Mouse (Mus musculus): Measurements from ENCODE around the gene Chn1.

The Chn1 gene

DNA sequence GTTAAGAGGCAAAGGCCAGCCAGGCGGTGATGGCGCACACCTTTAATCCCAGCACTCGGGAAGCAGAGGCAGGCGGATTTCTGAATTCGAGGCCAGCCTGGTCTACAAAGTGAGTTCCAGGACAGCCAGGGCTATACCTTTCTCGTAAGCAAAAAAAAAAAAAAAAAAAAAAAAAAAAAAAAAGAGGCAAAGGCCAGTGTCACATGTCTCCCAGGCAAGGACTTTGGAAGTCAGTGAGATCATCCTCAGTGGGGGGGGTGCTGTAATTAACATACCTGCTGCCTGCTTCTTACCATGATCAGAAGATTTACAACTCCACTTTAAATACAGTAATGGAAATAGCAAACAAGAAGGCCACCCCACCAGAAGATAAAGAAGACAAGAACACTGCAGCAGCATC is 137.5 kb downstream of the Chn1 start:
- DNase-seq (ENCODE audit: low spot score in 2 of 2), result no peak

DNA sequence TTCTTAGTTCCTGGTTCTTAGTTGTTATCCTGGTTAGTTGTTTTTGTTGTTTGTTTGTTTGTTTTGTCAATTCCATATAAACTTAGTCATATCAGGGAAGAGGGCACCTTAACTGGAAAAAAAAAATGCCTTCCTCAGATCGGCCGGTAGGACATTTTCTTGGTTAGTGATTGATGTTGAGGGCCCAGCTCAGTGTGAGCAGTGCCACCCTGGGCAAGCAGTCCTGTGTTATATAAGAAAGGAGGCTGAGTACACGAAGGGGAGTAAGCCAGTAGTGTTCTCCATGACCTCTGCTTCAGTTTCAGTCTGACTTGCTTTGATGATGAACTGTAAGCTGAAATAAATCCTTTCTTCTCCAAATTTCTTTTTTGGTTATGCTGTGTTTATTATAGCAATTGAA is 138.8 kb downstream of the Chn1 start:
- DNase-seq (ENCODE audit: low spot score in 2 of 2), result no peak

DNA sequence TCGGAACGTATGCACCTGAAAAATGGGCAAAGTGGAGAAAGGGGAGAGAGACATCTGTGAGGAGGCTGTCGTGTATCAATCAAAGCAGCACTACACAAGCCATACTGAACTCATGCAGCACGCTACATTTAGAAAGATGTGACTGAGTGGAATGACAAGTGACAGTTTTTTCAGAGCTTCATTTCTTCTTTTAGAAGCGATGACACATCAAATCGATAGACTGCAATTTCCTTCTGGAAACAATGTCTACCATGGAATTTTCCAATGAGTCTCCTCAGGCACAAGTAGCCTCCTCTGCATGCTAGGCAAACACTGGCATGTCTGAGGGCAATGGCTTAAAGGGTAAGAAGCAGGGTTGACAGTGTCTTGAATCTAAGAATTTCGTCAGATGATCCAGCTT is 143.3 kb downstream of the Chn1 start:
- DNase-seq (ENCODE audit: low spot score in 2 of 2), result no peak

DNA sequence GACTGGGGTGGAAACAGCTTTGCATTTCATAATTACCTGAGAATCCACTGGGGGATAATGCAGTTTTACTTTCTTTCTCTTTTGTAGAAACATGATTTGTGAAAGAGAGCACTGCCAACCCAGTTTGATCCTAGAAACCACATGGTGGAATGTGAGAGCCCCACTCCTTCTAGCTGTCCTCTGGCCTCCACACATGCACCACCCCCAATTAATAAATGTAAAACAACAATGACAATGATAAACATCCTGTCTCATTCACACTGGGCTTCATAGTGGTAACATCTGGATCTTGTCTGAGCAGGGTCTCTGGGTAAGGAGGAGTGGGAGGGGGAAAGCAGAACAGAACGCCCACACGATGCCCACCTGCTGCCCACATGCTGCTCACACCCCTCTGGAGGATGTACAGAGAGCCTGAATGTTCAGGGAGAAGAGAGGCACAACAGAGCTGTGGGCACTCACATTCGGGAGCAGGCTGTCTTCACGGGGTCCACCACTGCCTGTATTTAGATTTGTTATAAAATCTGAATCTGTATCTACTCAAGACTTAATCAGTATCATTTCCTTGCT is 156.6 kb downstream of the Chn1 start:
- no peak for DNase-seq (ENCODE audit: low spot score in 2 of 2)

DNA sequence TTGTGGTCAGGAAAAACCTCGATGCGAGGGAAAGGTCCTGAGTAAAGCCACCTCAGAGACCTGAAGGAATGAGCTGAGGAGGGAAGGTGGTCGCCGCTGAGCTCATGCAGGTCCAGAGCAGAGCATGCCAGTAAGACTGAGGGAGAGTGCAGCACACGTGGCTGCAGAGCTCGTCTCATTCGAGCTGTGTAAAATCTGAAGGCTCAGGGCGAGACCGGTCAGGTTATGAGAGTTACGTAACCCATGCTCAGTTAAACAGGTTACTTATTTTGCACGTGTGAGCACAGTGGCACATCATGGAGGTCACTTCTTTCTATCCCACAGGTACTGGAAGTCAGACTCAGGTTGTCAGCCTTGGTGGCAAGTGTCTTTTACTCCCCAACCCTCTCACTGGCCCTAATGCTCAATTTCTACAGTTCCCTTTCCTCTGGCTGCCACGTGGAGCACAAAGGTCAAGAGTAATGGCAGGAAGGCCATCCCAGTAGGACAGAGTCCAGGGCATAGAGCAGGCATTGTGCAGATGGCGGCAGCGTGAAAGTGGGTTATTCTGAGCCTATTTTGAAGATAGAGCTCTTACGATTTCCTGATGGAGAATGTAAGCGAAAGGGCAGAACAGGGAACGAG is 158.6 kb downstream of the Chn1 start:
- DNase-seq (ENCODE audit: low spot score in 2 of 2), result no peak

DNA sequence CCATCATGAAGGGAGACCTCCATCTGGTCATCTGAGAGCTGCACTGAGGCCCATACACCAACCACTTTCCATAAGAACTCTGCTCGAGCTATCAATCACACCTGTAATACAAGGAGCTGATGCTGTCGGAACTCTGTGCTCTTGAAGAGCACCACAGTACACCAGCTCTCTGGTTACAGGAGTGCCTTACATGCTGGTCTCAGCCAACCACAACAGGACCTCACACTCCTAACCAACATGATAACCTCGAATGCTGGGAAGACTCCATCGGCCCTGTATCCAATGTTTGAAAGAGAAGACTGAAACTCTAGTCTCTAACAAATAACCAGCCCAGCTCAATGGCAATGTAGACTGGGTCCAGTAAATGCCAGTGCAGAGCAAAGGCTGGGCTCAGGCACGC is 159.7 kb downstream of the Chn1 start:
- no peak for DNase-seq (ENCODE audit: low spot score in 2 of 2)

DNA sequence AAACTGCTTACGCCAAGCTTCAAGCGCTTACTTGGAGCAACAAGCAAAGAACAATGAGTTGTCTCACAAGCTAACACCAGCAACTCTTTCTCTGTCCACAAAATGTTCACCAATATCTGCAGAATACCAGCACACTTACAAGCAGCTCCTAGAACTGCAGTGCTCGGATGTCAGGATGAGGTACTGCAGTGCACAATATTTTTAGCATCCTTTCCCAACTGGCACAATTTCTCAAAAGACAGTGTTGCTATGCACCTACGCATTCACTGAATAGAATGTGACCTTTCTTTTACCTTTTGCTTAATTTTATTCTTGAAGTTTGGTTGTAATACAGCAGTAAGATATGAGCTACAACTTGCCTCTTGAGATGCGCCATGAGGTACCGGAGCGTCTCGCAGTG is 160.8 kb downstream of the Chn1 start:
- DNase-seq (ENCODE audit: low spot score in 2 of 2), result no peak

DNA sequence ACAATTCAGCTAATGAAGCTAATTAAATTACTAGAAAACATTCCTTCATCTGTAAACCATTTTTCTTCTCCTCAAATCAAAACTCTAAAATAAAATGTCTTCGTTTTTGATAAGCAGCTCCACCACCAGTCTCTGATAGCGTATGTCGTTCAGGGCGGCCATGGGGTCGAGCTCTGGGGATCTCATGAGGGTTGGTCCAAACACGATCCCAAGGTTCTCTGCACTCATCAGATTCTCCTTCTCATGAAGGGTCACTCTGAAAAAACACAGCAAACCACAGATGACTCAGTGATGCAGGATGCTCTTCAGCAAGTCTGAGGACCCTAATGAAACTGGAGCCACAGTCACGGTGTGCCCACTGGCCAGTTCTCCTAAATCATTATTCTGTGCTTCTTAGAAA is 162.2 kb downstream of the Chn1 start:
- peak in 1 of 2 experiments; percentile 20 for DNase-seq (ENCODE audit: low spot score in 2 of 2)

DNA sequence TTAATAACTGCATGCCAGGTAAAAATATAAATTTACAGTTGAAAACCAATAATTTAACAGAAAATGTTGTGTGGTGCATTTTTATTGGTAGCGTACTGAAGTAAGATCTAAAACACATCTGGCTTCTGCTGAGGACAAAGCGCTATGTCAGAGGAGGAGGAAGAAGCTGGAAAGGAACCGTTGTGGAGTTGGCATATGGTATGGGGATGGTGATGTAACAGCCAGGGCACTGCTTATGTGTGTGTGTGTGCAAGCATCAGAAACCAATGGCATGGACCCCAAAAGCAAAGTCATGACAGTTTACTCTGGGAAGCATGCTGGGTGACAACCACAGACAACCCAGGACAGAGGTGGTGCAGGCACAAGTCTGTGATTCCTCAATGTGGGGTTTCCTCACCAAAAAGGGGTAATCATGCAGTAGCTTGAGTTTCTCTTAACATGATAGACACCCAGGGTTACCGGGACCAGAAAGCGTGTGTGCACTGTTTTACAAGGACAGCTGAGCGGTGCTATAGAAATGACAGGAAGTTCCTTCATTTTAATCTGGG is 162.7 kb downstream of the Chn1 start:
- DNase-seq (ENCODE audit: low spot score in 2 of 2), result peak in 1 of 2 experiments; percentile 17

DNA sequence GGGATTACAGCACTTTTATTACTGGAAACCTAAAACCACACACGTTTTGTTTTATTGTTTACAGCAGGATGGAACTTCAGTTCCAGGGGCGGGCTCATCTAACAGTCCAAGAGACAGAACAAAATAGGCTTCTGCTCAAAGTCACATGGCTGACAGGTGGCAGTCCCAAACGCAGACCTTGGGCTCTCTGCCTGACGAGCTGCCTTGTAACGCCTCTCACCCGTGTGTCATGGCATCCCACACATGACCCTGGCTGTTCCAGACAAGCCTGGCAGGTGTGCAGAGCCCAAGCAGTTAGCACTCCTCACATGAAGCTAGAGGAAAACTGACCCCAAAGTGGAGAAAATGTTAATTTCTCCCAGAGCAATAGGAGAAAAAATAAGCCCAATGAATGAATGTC is 163.3 kb downstream of the Chn1 start:
- DNase-seq (ENCODE audit: low spot score in 2 of 2), result peak in 1 of 2 experiments; percentile 25

DNA sequence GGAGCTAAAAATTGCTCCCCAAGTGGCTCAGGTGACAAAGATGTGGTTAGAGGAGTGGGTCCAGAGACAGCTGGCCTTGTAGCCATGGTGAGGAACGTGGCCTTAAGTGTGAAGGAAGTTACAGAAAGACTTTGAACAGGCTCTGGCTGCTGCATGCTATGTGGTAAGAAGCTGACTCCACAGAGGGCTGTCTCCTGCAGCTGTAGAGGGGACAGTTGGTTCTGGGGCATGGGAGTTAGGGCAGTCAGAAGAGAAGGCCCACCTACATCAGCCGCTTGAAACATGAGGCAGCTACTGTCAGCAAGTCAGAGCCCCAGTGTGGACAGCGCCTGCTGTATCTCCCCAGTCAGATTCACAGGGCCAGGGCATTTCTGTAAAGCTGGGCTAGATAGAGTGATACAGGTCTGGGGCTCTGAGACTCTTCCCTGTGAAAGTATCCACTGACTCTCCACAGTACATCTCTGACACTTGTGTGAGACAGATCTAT is 165.4 kb downstream of the Chn1 start:
- DNase-seq (ENCODE audit: low spot score in 2 of 2), result peak in 1 of 2 experiments; percentile 18

DNA sequence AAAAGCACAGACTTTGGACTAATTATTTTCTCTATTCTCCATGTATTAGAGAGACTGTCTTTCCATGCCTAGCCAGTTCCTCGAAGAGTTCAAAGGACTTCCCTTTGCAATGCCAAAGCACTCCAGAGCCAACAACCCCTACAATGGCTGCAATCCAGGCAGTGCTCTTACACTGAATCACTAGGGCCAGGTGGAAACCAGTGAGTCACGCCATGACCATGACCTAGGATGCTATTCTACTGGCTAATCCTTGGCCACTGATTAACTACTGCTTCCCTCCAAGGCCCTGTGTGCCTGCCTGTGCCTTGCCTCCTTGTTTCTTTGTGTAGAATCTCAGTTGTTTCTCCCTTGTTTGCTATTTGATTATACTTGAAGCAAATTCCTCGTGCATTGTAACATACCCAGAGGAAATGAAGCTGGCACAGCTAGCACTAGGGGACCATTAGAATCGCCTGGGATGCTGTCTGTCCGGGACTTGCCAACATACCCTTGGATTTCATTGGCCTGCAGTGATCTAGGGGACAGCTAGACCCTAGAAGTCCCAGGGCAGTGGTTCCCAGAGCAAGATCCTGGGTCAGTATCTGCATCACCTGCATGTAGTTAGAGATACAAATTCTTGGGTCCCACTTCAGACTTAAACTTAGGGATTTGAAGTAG is 166.0 kb downstream of the Chn1 start:
- peak in 1 of 2 experiments; percentile 24 for DNase-seq (ENCODE audit: low spot score in 2 of 2)

DNA sequence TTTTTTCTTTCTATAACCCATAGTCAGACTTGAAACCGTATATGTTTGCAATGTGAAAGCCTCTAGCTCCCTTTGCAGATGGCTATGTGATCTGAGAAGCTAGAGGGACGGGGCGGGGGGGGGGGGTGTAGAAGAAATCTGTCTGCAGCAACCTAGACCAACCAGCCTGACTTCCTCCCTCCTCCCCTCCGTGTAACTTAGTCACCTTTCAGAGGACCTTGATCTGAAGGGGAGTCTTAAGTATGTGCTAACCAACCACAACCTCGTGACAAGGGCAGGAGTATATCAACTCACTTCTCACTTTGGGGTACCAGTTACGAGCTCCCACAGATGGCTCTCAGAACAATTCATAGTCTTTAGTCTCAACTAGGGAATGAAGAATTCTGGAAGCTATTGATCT is 166.8 kb downstream of the Chn1 start:
- peak in 1 of 2 experiments; percentile 8 for DNase-seq (ENCODE audit: low spot score in 2 of 2)

DNA sequence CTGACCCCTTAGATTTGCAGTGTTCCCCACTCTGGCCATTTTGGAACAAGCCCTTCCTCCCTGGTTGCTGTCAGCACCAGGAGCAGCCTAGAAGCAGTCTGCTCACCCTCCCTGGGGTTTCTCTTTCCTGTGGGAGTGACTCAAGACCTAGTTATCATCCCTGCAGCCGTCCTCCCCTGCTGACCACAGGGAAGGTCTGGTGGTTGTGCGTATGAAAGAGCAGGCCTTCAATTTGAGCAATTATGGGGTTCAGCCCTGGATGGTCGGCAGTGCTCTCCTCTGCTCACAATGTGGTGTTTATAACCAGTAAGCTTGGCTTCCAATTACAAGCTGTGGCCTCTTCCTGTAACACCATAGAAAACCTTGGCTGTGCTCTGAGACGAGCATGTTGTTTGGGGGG is 167.5 kb downstream of the Chn1 start:
- DNase-seq (ENCODE audit: low spot score in 2 of 2), result peak in 1 of 2 experiments; percentile 22

DNA sequence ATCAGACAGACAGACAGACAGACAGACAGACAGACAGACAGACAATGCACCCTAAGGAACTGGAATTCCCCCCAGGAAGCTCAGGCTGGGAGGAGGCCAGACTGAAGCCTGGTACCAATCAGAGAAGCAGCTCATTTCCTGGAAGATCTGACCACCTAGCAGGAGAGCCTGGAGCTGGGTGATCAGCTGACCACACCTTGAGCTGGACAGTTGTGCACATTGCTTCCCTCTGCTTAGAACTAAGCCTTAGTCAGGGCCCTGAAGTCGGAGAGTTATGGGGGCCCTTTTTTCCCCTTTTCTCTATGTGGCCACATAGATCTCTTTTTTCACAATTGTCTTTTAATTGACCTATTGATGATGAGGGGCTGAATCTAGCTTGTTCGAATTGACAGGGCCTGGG is 168.0 kb downstream of the Chn1 start:
- DNase-seq (ENCODE audit: low spot score in 2 of 2), result peak in 1 of 2 experiments; percentile 20

DNA sequence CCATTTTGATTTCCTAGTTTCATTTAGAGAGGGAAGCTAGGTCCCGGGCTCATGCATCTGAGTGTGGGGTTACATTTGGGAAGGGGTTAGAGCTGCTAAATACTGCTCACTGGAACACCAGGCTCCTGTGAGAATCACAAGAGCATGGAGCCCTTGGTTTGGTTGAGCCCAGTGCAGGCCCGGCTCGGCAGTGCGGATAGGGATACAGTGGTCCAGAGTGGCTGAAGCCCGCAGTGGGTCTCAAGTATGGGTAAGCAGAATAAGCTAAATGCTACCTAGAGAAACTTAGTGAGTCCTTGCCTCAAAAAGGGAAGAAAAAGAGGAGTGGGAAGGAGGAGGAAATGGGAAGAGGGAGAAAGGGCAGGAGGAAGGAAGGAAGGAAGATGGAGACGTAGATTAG is 168.5 kb downstream of the Chn1 start:
- peak in 1 of 2 experiments; percentile 27 for DNase-seq (ENCODE audit: low spot score in 2 of 2)

DNA sequence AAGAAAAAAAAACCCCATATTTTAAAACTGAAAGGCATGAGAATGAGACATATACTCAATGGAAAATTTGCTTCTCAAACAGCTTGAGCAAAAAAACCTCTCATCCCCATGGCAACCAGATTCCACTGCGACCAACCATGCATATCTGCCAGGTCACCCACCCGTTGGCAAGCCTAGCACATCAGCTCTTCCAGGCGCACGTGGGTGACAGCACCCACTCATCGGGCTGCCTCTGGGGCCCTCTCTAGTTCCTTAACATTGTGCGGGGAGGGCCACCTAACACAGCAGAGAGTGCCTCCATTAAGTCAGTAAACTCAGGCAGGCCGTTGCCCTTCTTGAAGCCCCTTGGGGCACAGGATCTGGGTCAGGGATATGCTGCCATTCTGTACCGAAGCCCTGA is 170.1 kb downstream of the Chn1 start:
- peak; percentile 91 to 95 for DNase-seq (ENCODE audit: low spot score in 2 of 2)

DNA sequence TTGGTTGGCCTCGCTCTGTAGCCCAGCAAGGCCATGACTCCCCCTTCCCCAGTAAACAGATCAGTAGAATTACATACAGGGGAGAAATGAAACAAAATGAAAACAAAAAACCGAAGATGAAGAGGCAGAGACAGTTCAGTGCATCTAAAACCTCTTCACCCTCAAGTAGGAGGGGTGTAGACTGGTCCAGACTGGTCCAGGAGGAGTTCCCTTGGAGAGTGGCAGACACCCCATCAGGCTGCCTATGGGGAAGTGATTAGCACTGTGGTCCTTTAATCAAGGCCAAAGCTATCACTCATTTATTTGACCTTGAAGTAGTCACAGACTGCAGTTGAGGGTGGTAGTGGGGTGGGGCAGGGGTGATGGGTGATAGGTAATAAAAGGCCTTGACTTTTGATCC is 170.6 kb downstream of the Chn1 start:
- DNase-seq (ENCODE audit: low spot score in 2 of 2), result no peak

DNA sequence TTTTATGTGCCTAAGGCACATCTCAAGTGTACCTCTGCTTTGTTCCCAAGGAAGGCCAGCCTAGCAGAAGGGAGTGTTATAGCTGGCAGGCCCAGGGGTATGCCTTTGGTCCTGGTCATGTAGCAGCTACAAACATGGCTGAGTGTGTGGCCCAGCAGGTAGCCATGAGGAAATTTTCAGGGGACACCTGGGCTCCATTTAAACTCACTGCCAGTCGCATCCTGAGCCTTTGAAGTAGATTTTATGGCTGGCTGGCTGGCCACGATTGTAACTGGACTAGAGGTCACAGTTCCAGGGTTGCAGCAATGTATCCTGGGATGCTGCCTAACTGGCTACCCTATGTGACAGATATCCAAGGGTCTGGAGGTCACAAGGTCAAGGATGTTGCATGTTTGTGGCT is 174.5 kb downstream of the Chn1 start:
- DNase-seq (ENCODE audit: low spot score in 2 of 2), result no peak

DNA sequence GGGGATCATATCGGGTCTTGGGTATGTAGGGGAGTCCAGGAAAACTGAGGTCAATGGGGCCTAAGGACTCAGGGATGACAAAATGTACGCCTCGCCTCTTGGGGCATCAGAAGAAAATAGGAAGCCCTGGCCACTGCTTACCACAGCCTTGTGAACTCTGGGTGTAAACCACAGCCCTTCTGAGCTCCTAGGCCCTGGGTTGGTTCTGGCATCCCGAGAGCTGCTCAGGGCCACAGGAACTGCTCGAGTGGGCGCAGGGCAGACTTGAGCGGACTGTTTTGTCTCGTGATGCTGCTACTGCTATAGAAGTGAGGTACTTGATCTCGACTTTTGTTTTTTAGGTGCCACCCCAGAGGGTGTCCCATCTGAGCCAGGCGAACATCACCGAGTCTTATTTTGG is 177.4 kb downstream of the Chn1 start:
- no peak for DNase-seq (ENCODE audit: low spot score in 2 of 2)

DNA sequence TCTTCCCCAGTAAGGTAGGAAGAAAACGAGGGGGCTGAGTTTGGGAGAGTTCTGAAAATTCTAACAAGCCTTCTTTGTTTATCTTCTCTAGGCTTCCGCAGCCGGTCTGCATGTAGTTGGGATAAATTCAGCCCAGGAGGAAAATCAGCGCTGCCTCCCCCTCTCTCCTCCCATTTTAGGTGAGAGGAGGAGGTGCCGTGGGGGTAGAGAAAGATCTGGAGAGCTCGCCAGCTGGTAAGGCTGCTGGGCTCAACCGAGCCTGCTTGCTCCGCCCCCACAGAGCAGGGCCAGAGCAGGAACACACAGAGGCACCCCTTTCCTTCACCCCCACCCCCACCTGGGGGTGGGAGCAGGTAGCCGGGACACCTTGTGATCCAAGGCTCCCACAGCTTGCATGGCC is 178.4 kb downstream of the Chn1 start:
- DNase-seq (ENCODE audit: low spot score in 2 of 2), result peak; percentile 86 to 94

DNA sequence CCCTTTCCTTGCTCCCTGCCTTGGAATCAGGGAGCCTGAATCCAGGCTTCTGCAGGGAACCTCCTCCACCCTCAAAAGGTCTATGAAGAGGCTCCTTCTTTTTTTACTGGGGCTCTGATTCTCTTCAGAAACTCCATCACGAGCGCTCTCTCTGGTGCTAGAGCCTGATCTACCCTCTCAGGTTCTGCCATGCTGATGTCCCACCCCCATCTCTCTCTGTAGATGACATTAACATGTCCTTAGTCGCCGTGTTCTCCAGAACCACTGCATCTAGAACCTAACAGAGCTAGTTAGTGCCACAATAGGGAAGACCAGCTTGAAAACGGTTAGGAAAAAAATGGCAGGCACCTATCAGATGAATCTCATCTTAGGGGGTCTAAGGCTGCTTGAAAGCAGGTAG is 178.8 kb downstream of the Chn1 start:
- no peak for DNase-seq (ENCODE audit: low spot score in 2 of 2)

DNA sequence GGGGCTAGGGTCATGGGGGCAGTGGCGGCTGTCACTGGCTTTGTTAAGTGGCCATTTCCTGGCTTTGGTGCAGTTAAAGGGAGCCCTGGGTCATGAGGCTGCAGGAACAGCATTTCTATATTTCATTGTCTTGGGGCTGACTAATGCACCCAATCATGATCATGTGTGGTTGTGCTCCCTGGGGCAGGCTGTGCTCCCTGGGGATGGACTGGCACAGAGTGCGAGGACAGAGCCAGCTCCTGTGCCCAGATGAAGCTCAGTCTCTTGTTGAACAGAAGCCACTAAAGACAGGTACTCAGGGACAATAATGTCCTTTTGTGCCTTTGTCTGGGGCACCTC is 182.1 kb downstream of the Chn1 start:
- DNase-seq (ENCODE audit: low spot score in 2 of 2), result no peak

Data from right cerebral cortex, postnatal 10 days (tissue).